12 mouse cellular contexts compared by ENCODE assay signal in genomic region chr8:12811231-12811630, GRCm38 (mm10). TPM values are rescaled to one million over a fixed set of nuclear protein-coding genes. Genes with fewer than 3 reads are reported as not detected.
DNase-seq lines count a peak whose midpoint lies in the region; TF ChIP-seq lines count a peak whose summit lies in the region.
"Had no signal": no experiment of that assay in that cellular context is flagged by ENCODE, and none has a peak within 500 bp of the region (broad histone marks: within the 10 kb centered on the region; RNA-seq: fewer than 3 reads in every experiment).

No protein-coding gene starts in this region.

- H3K27ac ChIP-seq in cerebellum, adult 2 months (ENCODE audit: insufficient read depth, low read length), result no peak overlapping the region
- no peak overlapping the region for H3K27ac ChIP-seq in layer of hippocampus, adult 2 months
- H3K27ac ChIP-seq: limb, embryonic 13.5 days; midbrain, embryonic 12.5 days had no signal

- TF ChIP-seq POLR2A in cerebellum, adult 2 months (IDR thresholded peaks at IDR 0.05; ENCODE audit: borderline replicate concordance, insufficient read depth, low read length), result no peak

- no peak overlapping the region for H3K4me3 ChIP-seq in cerebellum, adult 2 months (replicated peaks; ENCODE audit: insufficient read depth, low read depth, low read length)
- no peak overlapping the region for H3K4me3 ChIP-seq in layer of hippocampus, adult 2 months
- H3K4me3 ChIP-seq: limb, embryonic 13.5 days; midbrain, embryonic 12.5 days had no signal

- 47% methylated on average over 6 of the region's 6 CpGs for WGBS in cerebellum, adult 2 months

- DNase-seq in cerebellum, adult 2 months, result peak in 1 of 2 experiments; percentile 46
- no peak for DNase-seq in cerebellum, adult 8-10 months
- DNase-seq in layer of hippocampus, adult 2 months (ENCODE audit: low spot score in 2 of 2), result peak in 1 of 2 experiments; percentile 36
- DNase-seq in layer of hippocampus, postnatal 10 days (ENCODE audit: low spot score in 2 of 2), result no peak
- DNase-seq in 3T3-L1 (ENCODE audit: low read depth, low spot score), result peak; percentile 39
- DNase-seq in adipocyte (ENCODE audit: low spot score), result peak; percentile 13
- DNase-seq in B cell, adult 2 months, result no peak
- DNase-seq in left cerebral cortex, adult 11 months (ENCODE audit: low spot score), result no peak
- DNase-seq: cerebellum, adult 9-11 months; spleen, adult 18-20 months had no signal

- H3K4me1 ChIP-seq in cerebellum, adult 2 months (ENCODE audit: control insufficient read depth, insufficient read depth, low read length), result peaks cover 31% of the 10 kb centered on the region
- H3K4me1 ChIP-seq: limb, embryonic 13.5 days had no signal

- peak; percentile 34; the same call in 1 of the 2 replicates for TF ChIP-seq CTCF in cerebellum, adult 2 months (IDR thresholded peaks at IDR 0.05; ENCODE audit: borderline replicate concordance, insufficient read depth, low read depth, low read length)
- peak; percentile 70 for TF ChIP-seq CTCF in layer of hippocampus, adult 2 months (conservative IDR thresholded peaks at IDR 0.05)

- no peaks in the 10 kb centered on the region for H3K27me3 ChIP-seq in cerebellum, adult 2 months (ENCODE audit: control insufficient read depth, insufficient read depth, low read length)
- H3K27me3 ChIP-seq: limb, embryonic 13.5 days; midbrain, embryonic 12.5 days had no signal

RNA-seq across cellular contexts. Expression of gene Atp11a, which starts 54.4 kb away (rescaled TPM):
- 63.6 and 71.6 TPM in 2 replicates for polyA plus RNA-seq in cerebellum, adult 2 months (2012; rRNA removed)
- 10 to 100 TPM; 51.3 to 66.1 TPM for total RNA-seq in layer of hippocampus, adult 2 months (2021)
- total RNA-seq in layer of hippocampus, postnatal 10 days (2021), result 10 to 100 TPM; 61.5 to 65.5 TPM

Comparison
In these comparisons a context has a peak if more than half of its experiments do, and no peak if none do; other contexts are left out.
1. DNase-seq: peak in 3T3-L1 (single experiment) and adipocyte (single experiment); none in cerebellum, adult 8-10 months (single experiment), layer of hippocampus, postnatal 10 days (0 of 2), B cell, adult 2 months (0 of 2) and left cerebral cortex, adult 11 months (single experiment).